Mouse (Mus musculus): ENCODE data around the gene Gdf11. TPM values are rescaled to one million over a fixed set of nuclear protein-coding genes. Genes with fewer than 3 reads are reported as not detected.

Gene Gdf11
- polyA plus RNA-seq, 1 experiment from 2014 or later, result 8.2 TPM

DNA sequence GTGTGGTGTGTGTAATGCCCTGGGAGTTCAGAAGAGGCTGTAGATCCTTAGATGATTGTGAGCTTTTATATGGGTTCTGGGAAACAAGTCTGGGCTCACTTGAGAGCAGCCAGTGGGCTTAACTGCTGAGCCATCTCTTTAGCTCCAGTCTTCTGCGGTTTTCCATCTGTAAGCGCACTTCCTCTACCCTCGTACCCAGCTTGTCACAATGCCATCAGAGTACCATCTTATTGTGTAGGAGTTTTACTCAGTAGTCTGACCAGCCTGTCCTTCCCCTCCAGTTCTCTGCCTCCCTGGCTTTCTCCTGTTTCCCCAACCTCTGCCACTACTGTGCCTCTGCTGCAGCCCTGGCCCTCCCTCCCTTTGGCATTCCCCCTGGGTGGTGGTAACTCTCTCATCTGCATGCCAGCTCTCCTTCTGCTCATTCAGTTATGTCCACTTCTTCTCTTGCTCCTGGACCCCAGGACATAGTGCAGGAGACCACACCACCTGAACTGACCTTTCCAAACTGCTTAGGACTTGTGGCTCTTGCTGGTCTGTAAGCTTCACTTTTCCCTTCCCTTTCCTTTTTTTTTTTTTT is 11.0 kb upstream of the Gdf11 start:
- Histone ChIP-seq H3K4me2 (ENCODE audit: low read depth, low read length) (no peak overlapping the region), H3K9me3 (ENCODE audit: control insufficient read depth, low read length) (no peaks in the 10 kb centered on the region), H3K36me3 (ENCODE audit: control insufficient read depth, insufficient read depth, low read length) (no peaks in the 10 kb centered on the region), H3K4me1 (ENCODE audit: control insufficient read depth, insufficient read depth, low read length) (no peaks in the 10 kb centered on the region), H3K27me3 (ENCODE audit: control insufficient read depth, insufficient read depth, low read length) (no peaks in the 10 kb centered on the region), H3K9ac (replicated peaks; ENCODE audit: low read depth, low read length) (no peak overlapping the region), H3K4me3 (ENCODE audit: low read depth, low read length) (no peak overlapping the region), H3K27ac (ENCODE audit: low read depth, low read length) (no peak overlapping the region)
- WGBS, result 87% methylated on average over 3 of the region's 3 CpGs
- ATAC-seq (ENCODE audit: low read depth), result no peak

DNA sequence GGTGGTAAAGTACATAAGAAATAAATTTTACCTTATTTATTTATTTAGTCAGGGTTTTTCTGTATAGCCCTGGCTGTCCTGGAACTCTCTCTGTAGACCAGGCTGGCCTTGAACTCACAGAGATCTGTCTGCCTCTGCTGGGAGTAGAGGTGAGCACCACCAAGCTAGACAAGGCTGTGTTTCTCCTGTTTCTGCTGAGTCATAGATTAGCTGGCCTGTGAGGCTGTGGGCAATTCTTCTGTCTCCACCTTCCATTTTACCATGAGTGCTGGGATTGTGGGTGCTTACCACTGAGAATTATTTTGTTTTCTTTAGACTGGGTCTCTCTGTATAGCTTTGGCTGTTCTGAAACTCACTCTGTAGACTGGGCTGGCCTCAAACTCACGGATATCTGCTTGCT is 9.9 kb upstream of the Gdf11 start:
- no peak overlapping the region for H3K4me2 ChIP-seq (ENCODE audit: low read depth, low read length)
- H3K9ac ChIP-seq (replicated peaks; ENCODE audit: low read depth, low read length), result no peak overlapping the region
- no peaks in the 10 kb centered on the region for H3K9me3 ChIP-seq (ENCODE audit: control insufficient read depth, low read length)
- H3K4me1 ChIP-seq (ENCODE audit: control insufficient read depth, insufficient read depth, low read length), result 0 out of 2 replicates have a peak, but pooled peaks cover 4% of the 10 kb centered on the region
- no peak overlapping the region for H3K27ac ChIP-seq (ENCODE audit: low read depth, low read length)
- 80% methylated on average over 1 of the region's 1 CpGs for WGBS
- 0 out of 2 replicates have a peak, but pooled peaks cover 2% of the 10 kb centered on the region for H3K27me3 ChIP-seq (ENCODE audit: control insufficient read depth, insufficient read depth, low read length)
- H3K36me3 ChIP-seq (ENCODE audit: control insufficient read depth, insufficient read depth, low read length), result no peaks in the 10 kb centered on the region
- no peak overlapping the region for H3K4me3 ChIP-seq (ENCODE audit: low read depth, low read length)
- no peak for ATAC-seq (ENCODE audit: low read depth)

DNA sequence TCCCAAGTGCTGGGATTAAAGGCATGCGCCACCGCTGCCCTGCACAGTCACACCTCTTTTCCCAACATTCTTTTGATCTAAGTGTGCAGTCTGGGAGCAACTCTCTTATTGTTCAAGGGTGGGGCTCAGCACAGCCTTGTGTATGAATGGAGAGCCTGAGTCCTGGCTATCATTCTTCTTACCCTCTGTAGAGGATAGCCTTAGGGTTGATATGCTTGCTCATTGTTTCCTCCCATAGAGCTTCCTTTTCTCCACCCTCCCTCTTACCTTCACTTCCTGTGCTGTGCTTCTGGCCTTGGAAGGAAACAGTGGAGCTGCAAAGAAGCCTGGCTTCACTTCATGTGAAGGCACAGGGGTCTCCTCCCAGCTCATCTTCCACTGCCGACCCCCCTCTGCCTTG is 9.2 kb upstream of the Gdf11 start, which contains the start of gene Cd63:
Cd63 (plus strand) TSS at position 292 of the 400 bp plus-strand sequence.
- Histone ChIP-seq H3K4me3 (ENCODE audit: low read depth, low read length) (no peak within 1 kb of the TSS), H3K4me1 (ENCODE audit: control insufficient read depth, insufficient read depth, low read length) (0 out of 2 replicates have a peak, but pooled peaks cover 5% of the 10 kb centered on the region), H3K9ac (replicated peaks; ENCODE audit: low read depth, low read length) (no peak within 1 kb of the TSS), H3K9me3 (ENCODE audit: control insufficient read depth, low read length) (no peaks in the 10 kb centered on the region), H3K4me2 (ENCODE audit: low read depth, low read length) (no peak within 1 kb of the TSS), H3K36me3 (ENCODE audit: control insufficient read depth, insufficient read depth, low read length) (no peaks in the 10 kb centered on the region), H3K27ac (ENCODE audit: low read depth, low read length) (no peak within 1 kb of the TSS), H3K27me3 (ENCODE audit: control insufficient read depth, insufficient read depth, low read length) (0 out of 2 replicates have a peak, but pooled peaks cover 2% of the 10 kb centered on the region)
- no peak for ATAC-seq (ENCODE audit: low read depth)
- WGBS, result 91% methylated on average over 3 of the region's 3 CpGs

DNA sequence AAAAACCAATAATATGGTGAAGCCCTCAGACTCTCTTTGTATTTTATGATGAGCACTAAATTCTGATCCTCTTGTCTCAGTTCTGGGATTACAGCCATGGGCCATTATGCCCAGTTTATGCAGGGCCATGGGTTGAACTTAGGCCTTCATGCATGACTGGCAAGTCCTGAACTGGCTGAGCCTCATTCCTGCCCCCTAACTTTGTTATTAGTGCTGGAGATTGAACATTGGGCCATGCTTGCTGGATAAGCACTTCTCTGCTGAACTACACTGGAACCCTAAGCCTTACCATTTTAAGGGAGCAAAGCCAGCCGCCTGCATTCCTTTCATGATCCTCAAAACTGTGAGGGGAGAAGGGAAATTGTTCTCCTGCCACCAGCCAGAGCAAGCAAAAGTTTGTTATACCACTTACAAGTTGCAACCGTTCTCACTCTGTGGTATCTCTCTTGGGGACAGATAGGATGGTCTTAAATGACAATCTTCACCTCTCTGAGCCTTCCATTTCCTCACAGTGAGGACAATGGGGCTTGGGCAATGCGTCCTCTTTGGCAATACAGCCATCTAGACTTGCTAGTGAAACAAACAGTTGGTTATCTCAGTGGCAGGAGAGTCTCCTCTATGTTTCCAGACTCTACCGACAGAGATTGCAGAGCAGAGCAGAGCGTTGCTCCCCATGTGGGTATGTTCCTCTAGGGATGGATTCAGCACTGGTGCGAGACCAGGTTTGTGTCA is 8.4 kb upstream of the Gdf11 start:
- Histone ChIP-seq H3K4me3 (ENCODE audit: low read depth, low read length) (no peak overlapping the region), H3K4me1 (ENCODE audit: control insufficient read depth, insufficient read depth, low read length) (0 out of 2 replicates have a peak, but pooled peaks cover 6% of the 10 kb centered on the region), H3K27ac (ENCODE audit: low read depth, low read length) (no peak overlapping the region), H3K9me3 (ENCODE audit: control insufficient read depth, low read length) (no peaks in the 10 kb centered on the region), H3K36me3 (ENCODE audit: control insufficient read depth, insufficient read depth, low read length) (no peaks in the 10 kb centered on the region), H3K9ac (replicated peaks; ENCODE audit: low read depth, low read length) (no peak overlapping the region), H3K27me3 (ENCODE audit: control insufficient read depth, insufficient read depth, low read length) (0 out of 2 replicates have a peak, but pooled peaks cover 2% of the 10 kb centered on the region), H3K4me2 (ENCODE audit: low read depth, low read length) (no peak overlapping the region)
- ATAC-seq (ENCODE audit: low read depth), result no peak
- 84% methylated on average over 6 of the region's 6 CpGs for WGBS

DNA sequence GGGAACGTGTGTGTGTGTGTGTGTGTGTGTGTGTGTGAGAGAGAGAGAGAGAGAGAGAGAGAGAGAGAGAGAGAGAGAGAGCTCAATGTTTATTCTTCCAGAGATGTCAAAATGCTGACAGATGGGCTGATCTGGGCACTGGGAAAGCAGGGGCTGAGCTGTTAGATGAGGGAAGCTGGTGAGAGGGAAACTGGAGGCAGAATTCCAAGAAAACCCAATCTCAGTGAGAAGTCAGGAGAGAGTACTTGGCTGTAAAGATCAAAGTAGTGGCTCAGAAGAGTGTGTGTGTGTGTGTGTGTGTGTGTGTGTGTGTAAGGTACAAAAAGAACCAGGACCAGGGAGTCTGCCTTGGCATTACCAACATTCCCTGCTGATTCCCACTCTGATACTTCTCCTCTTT is 6.0 kb upstream of the Gdf11 start:
- H3K4me2 ChIP-seq (ENCODE audit: low read depth, low read length), result no peak overlapping the region
- no peak overlapping the region for H3K9ac ChIP-seq (replicated peaks; ENCODE audit: low read depth, low read length)
- WGBS, result 24% methylated on average over 1 of the region's 1 CpGs
- H3K36me3 ChIP-seq (ENCODE audit: control insufficient read depth, insufficient read depth, low read length), result no peaks in the 10 kb centered on the region
- H3K4me1 ChIP-seq (ENCODE audit: control insufficient read depth, insufficient read depth, low read length), result peaks cover 10% of the 10 kb centered on the region; the same call in 1 of the 2 replicates
- no peak overlapping the region for H3K27ac ChIP-seq (ENCODE audit: low read depth, low read length)
- H3K9me3 ChIP-seq (ENCODE audit: control insufficient read depth, low read length), result no peaks in the 10 kb centered on the region
- no peak for ATAC-seq (ENCODE audit: low read depth)
- 0 out of 2 replicates have a peak, but pooled peaks cover 2% of the 10 kb centered on the region for H3K27me3 ChIP-seq (ENCODE audit: control insufficient read depth, insufficient read depth, low read length)
- no peak overlapping the region for H3K4me3 ChIP-seq (ENCODE audit: low read depth, low read length)

DNA sequence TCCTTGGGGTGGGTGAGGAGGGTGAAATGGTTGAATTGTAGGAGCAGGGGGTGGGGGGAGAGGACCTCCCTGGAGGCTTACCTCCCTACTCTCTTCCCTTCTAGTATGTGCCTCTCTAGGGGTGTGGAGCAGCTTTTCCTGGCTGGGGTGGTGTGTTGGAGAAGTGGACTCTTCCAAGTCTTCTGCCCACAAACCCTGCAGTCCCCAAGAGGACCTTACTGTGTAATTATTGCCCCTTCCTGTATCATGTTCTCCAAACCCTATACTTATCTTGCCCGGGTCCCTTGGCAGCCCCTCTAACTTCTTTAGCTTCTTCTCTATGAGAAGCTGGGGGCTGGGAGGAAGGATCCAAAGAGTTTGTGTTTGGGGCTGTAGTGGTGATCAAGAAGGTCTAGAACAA is 5.3 kb upstream of the Gdf11 start:
- H3K4me2 ChIP-seq (ENCODE audit: low read depth, low read length), result peak overlapping the region; percentile 30; the same call in 1 of the 2 replicates
- no peaks in the 10 kb centered on the region for H3K36me3 ChIP-seq (ENCODE audit: control insufficient read depth, insufficient read depth, low read length)
- H3K9me3 ChIP-seq (ENCODE audit: control insufficient read depth, low read length), result no peaks in the 10 kb centered on the region
- no peak for ATAC-seq (ENCODE audit: low read depth)
- H3K4me1 ChIP-seq (ENCODE audit: control insufficient read depth, insufficient read depth, low read length), result peaks cover 10% of the 10 kb centered on the region; the same call in 1 of the 2 replicates
- H3K27ac ChIP-seq (ENCODE audit: low read depth, low read length), result no peak overlapping the region
- WGBS, result 31% methylated on average over 1 of the region's 1 CpGs
- no peak overlapping the region for H3K4me3 ChIP-seq (ENCODE audit: low read depth, low read length)
- 0 out of 2 replicates have a peak, but pooled peaks cover 2% of the 10 kb centered on the region for H3K27me3 ChIP-seq (ENCODE audit: control insufficient read depth, insufficient read depth, low read length)
- H3K9ac ChIP-seq (replicated peaks; ENCODE audit: low read depth, low read length), result no peak overlapping the region

DNA sequence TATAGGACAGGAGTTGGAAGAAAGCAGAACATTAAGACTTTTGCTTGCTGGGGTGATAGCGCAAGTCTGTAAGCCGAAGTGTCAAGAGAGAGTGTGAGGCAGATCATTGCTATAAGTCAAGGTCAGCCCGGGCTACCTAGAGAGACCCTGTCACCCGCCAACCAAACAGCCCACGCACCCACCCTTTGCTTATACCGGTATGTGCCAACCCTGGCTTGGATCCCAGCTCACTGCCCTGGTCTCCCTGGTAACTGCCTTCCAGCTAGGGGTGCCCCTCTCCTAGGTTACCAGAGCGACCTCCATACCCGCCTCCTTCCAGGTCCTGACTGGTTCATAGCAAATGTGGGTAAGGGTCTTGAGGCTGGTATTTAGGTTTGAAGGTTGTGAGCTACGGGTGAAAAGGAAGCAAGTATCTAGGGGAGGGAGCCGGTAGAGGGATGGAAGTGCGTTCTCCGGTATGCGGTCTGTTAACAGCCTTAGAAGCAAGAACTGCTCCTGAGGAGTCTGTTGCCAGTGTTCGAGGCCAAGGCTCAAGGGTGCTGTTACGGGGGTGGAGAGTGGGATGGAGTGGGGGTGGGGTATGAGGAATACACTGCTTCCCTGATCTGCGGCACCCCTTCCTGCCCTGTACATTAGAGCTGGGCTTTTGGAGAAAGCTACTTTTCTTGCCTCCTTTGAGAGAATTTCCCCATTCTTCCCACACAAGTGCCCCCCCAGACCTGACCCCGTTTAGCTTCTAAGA is 4.6 kb upstream of the Gdf11 start:
- Histone ChIP-seq H3K4me2 (ENCODE audit: low read depth, low read length) (peak overlapping the region; percentile 30), H3K27ac (ENCODE audit: low read depth, low read length) (no peak overlapping the region), H3K27me3 (ENCODE audit: control insufficient read depth, insufficient read depth, low read length) (0 out of 2 replicates have a peak, but pooled peaks cover 2% of the 10 kb centered on the region), H3K9ac (replicated peaks; ENCODE audit: low read depth, low read length) (no peak overlapping the region), H3K36me3 (ENCODE audit: control insufficient read depth, insufficient read depth, low read length) (no peaks in the 10 kb centered on the region), H3K4me3 (ENCODE audit: low read depth, low read length) (peak overlapping the region; percentile 4; the same call in 1 of the 2 replicates), H3K4me1 (ENCODE audit: control insufficient read depth, insufficient read depth, low read length) (peaks cover 10% of the 10 kb centered on the region; the same call in 1 of the 2 replicates), H3K9me3 (ENCODE audit: control insufficient read depth, low read length) (no peaks in the 10 kb centered on the region)
- peak; percentile 53; the same call in 1 of the 2 replicates for ATAC-seq (ENCODE audit: low read depth)
- WGBS, result 3% methylated on average over 17 of the region's 17 CpGs

DNA sequence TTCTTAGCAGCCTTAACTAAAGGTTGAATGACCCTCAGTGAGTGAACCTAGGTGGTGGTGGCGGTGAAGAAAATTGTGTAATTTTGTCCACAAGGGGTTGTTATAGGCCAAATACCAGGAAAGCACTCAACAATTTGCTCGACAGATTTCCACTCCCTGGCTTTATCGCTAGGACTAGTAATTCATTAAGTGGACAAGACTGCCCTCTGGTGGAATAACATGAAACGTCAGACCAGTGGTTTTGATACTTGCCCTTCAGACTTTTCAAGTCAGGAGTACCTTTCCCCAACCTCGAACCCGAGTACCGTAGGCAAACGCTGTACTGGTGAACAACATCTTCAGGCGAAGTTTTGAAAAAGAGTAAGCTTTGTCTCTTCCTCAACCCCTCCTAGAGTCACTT is 3.9 kb upstream of the Gdf11 start:
- Histone ChIP-seq H3K36me3 (ENCODE audit: control insufficient read depth, insufficient read depth, low read length) (no peaks in the 10 kb centered on the region), H3K4me2 (ENCODE audit: low read depth, low read length) (peak overlapping the region; percentile 30), H3K9me3 (ENCODE audit: control insufficient read depth, low read length) (no peaks in the 10 kb centered on the region), H3K27ac (ENCODE audit: low read depth, low read length) (no peak overlapping the region), H3K27me3 (ENCODE audit: control insufficient read depth, insufficient read depth, low read length) (0 out of 2 replicates have a peak, but pooled peaks cover 2% of the 10 kb centered on the region), H3K4me1 (ENCODE audit: control insufficient read depth, insufficient read depth, low read length) (peaks cover 12% of the 10 kb centered on the region; the same call in 1 of the 2 replicates), H3K9ac (replicated peaks; ENCODE audit: low read depth, low read length) (no peak overlapping the region), H3K4me3 (ENCODE audit: low read depth, low read length) (peak overlapping the region; percentile 4; the same call in 1 of the 2 replicates)
- no peak; the same call in 1 of the 2 replicates for ATAC-seq (ENCODE audit: low read depth)
- under 1% methylated on average over 9 of the region's 9 CpGs for WGBS
